Mouse (Mus musculus): ENCODE results near the gene Bmp2k.

Bmp2k gene

GRCm38 (mm10) chr5:97097631-97098041 lies 100.1 kb downstream of the Bmp2k start:
- DNase-seq (ENCODE audit: low read depth, low spot score): no peak

GRCm38 (mm10) chr5:97099954-97100353 lies 102.5 kb downstream of the Bmp2k start:
- no peak for DNase-seq (ENCODE audit: low read depth, low spot score)

GRCm38 (mm10) chr5:97108333-97108732 lies 110.8 kb downstream of the Bmp2k start:
- DNase-seq (ENCODE audit: low read depth, low spot score): no peak

- no peak for DNase-seq (ENCODE audit: low read depth, low spot score)
Measured at GRCm38 (mm10) chr5:97110133-97110532, 112.6 kb downstream of the Bmp2k start.

- no peak for DNase-seq (ENCODE audit: low read depth, low spot score)
Measured at GRCm38 (mm10) chr5:97110697-97111096, 113.2 kb downstream of the Bmp2k start.

GRCm38 (mm10) chr5:97111207-97111910 lies 113.9 kb downstream of the Bmp2k start, which contains the start of gene Paqr3:
Gene Paqr3 (minus strand): TSS chr5:97111596.
- peak; percentile 83 for DNase-seq (ENCODE audit: low read depth, low spot score)

- DNase-seq (ENCODE audit: low read depth, low spot score): no peak
Measured at GRCm38 (mm10) chr5:97124977-97125376, 127.5 kb downstream of the Bmp2k start.

GRCm38 (mm10) chr5:97125459-97125970 lies 128.0 kb downstream of the Bmp2k start:
- DNase-seq (ENCODE audit: low read depth, low spot score): no peak

GRCm38 (mm10) chr5:97126005-97126404 lies 128.5 kb downstream of the Bmp2k start:
- peak; percentile 39 for DNase-seq (ENCODE audit: low read depth, low spot score)

- DNase-seq (ENCODE audit: low read depth, low spot score): no peak
Measured at GRCm38 (mm10) chr5:97127284-97127683, 129.8 kb downstream of the Bmp2k start.

- DNase-seq (ENCODE audit: low read depth, low spot score): peak; percentile 61
Measured at GRCm38 (mm10) chr5:97128242-97129226, 131.0 kb downstream of the Bmp2k start.

GRCm38 (mm10) chr5:97129589-97129988 lies 132.1 kb downstream of the Bmp2k start:
- no peak for DNase-seq (ENCODE audit: low read depth, low spot score)

- DNase-seq (ENCODE audit: low read depth, low spot score): no peak
Measured at GRCm38 (mm10) chr5:97135331-97135730, 137.8 kb downstream of the Bmp2k start.
